Mouse (Mus musculus) hindbrain, embryonic 11.5 days (tissue): Measurements from ENCODE around the gene Hsd17b6. TPM values are rescaled to one million over a fixed set of nuclear protein-coding genes. Genes with fewer than 3 reads are reported as not detected.

ENCODE experiments used
- ATAC-seq: fragments of 200-750 bp; cut with Nextera tagmentation; 2 replicates; pipeline ENCODE4 v1.8.0; 2017; ENCODE audit warnings: mild to moderate bottlenecking, moderate TSS enrichment, moderate library complexity; ENCODE audit not compliant: low FRiP score
- DNase-seq: peaks from one replicate; pipeline ENCODE4 v3.0.0-alpha.2; 2015; ENCODE audit warnings: low spot score
- H3K27ac ChIP-seq: fragments of 300-500 bp; sonication (generic); 2 replicates; pipeline ENCODE4 v1.5.1; 2014; ENCODE audit warnings: mild to moderate bottlenecking, low read depth, low read length
- H3K27me3 ChIP-seq: fragments of 300-500 bp; sonication (generic); 2 replicates; pipeline ENCODE4 v1.6.1; 2014; ENCODE audit warnings: mild to moderate bottlenecking, low read length, moderate library complexity, mixed read lengths; ENCODE audit not compliant: control insufficient read depth, insufficient read depth
- H3K36me3 ChIP-seq: fragments of 300-500 bp; sonication (generic); 2 replicates; pipeline ENCODE4 v1.6.1; 2014; ENCODE audit warnings: mild to moderate bottlenecking, low read length, moderate library complexity, mixed read lengths; ENCODE audit not compliant: control insufficient read depth, insufficient read depth
- H3K4me1 ChIP-seq: fragments of 300-500 bp; sonication (generic); replicated peaks from 2 replicates; pipeline ENCODE4 v1.6.1; 2014; ENCODE audit warnings: low read length, mixed read lengths; ENCODE audit not compliant: control insufficient read depth, insufficient read depth
- H3K4me2 ChIP-seq: fragments of 300-500 bp; sonication (generic); replicated peaks from 2 replicates; pipeline ENCODE4 v1.6.1; 2014; ENCODE audit warnings: mild to moderate bottlenecking, low read depth, low read length
- H3K4me3 ChIP-seq: fragments of 300-500 bp; sonication (generic); 2 replicates; pipeline ENCODE4 v1.5.1; 2014; ENCODE audit warnings: low read depth, low read length
- H3K9ac ChIP-seq: fragments of 300-500 bp; sonication (generic); 2 replicates; pipeline ENCODE4 v1.6.1; 2014; ENCODE audit warnings: low read depth, low read length
- H3K9me3 ChIP-seq: fragments of 300-500 bp; sonication (generic); 2 replicates; pipeline ENCODE4 v1.6.1; 2016; ENCODE audit warnings: low read length; ENCODE audit not compliant: control insufficient read depth
- WGBS: fragments of 180-500 bp; shearing (Covaris S2); extraction: QIAGEN DNeasy Blood & Tissue Kit; methylation state at CpG from one replicate; pipeline ENCODE4 v1.1.7; 2014; 5-methylcytosine and 5-hydroxymethylcytosine counted together
- polyA plus RNA-seq: library from polyadenylated mRNA; unstranded; fragments of >200 nt; fragmentation: Nextera tagmentation; extraction: Ambion mirVana; gene quantifications from 2 replicates; pipeline ENCODE4 v1.2.1, GENCODE M21; 2014

Gene Hsd17b6
- polyA plus RNA-seq, 1 experiment from 2014 or later: not detected

GRCm38 (mm10) chr10:128041636-128042035 lies 34.2 kb upstream of the Hsd17b6 start:
- WGBS: 85% methylated on average over 4 of the region's 4 CpGs
- H3K9me3 ChIP-seq: no peaks in the 10 kb centered on the region
- no peak overlapping the region for H3K4me2 ChIP-seq
- DNase-seq (no peak), ATAC-seq (no peak)
- H3K36me3 ChIP-seq: 0 out of 2 replicates have a peak, but pooled peaks cover 8% of the 10 kb centered on the region
- no peak overlapping the region for H3K4me3 ChIP-seq
- no peaks in the 10 kb centered on the region for H3K27me3 ChIP-seq
- no peaks in the 10 kb centered on the region; the same call in 1 of the 2 replicates for H3K4me1 ChIP-seq
- H3K9ac ChIP-seq: no peak overlapping the region
- no peak overlapping the region for H3K27ac ChIP-seq

GRCm38 (mm10) chr10:128040293-128040692 lies 32.9 kb upstream of the Hsd17b6 start:
- no peaks in the 10 kb centered on the region for H3K9me3 ChIP-seq
- no peak overlapping the region for H3K4me3 ChIP-seq
- no peaks in the 10 kb centered on the region; the same call in 1 of the 2 replicates for H3K4me1 ChIP-seq
- DNase-seq: no peak
- 94% methylated on average over 5 of the region's 5 CpGs for WGBS
- no peak overlapping the region for H3K27ac ChIP-seq
- 0 out of 2 replicates have a peak, but pooled peaks cover 8% of the 10 kb centered on the region for H3K36me3 ChIP-seq
- H3K27me3 ChIP-seq: no peaks in the 10 kb centered on the region
- no peak overlapping the region for H3K9ac ChIP-seq
- H3K4me2 ChIP-seq: no peak overlapping the region
- no peak for ATAC-seq

GRCm38 (mm10) chr10:128039858-128040257 lies 32.4 kb upstream of the Hsd17b6 start:
- Histone ChIP-seq H3K4me3 (no peak overlapping the region), H3K4me2 (no peak overlapping the region), H3K27ac (no peak overlapping the region), H3K36me3 (0 out of 2 replicates have a peak, but pooled peaks cover 8% of the 10 kb centered on the region), H3K9me3 (no peaks in the 10 kb centered on the region), H3K4me1 (no peaks in the 10 kb centered on the region; the same call in 1 of the 2 replicates), H3K27me3 (no peaks in the 10 kb centered on the region), H3K9ac (no peak overlapping the region)
- ATAC-seq (no peak), DNase-seq (no peak)
- 82% methylated on average over 3 of the region's 3 CpGs for WGBS

- Histone ChIP-seq H3K36me3 (0 out of 2 replicates have a peak, but pooled peaks cover 8% of the 10 kb centered on the region), H3K4me3 (no peak overlapping the region), H3K27ac (no peak overlapping the region), H3K9me3 (no peaks in the 10 kb centered on the region), H3K4me2 (no peak overlapping the region), H3K4me1 (peaks cover 3% of the 10 kb centered on the region; the same call in 1 of the 2 replicates), H3K9ac (no peak overlapping the region), H3K27me3 (no peaks in the 10 kb centered on the region)
- ATAC-seq (no peak), DNase-seq (no peak)
- WGBS: 53% methylated on average over 5 of the region's 5 CpGs
These were observed 31.8 kb upstream of the Hsd17b6 start for GRCm38 (mm10) chr10:128039167-128039566.

- no peaks in the 10 kb centered on the region for H3K27me3 ChIP-seq
- no peak overlapping the region for H3K27ac ChIP-seq
- no peaks in the 10 kb centered on the region for H3K9me3 ChIP-seq
- 81% methylated on average over 3 of the region's 3 CpGs for WGBS
- H3K4me1 ChIP-seq: peaks cover 3% of the 10 kb centered on the region; the same call in 1 of the 2 replicates
- DNase-seq (no peak), ATAC-seq (no peak)
- H3K4me3 ChIP-seq: no peak overlapping the region
- H3K4me2 ChIP-seq: no peak overlapping the region
- no peak overlapping the region for H3K9ac ChIP-seq
- H3K36me3 ChIP-seq: 0 out of 2 replicates have a peak, but pooled peaks cover 8% of the 10 kb centered on the region
These were observed 30.5 kb upstream of the Hsd17b6 start for GRCm38 (mm10) chr10:128037921-128038320.

GRCm38 (mm10) chr10:128036746-128037425 lies 29.5 kb upstream of the Hsd17b6 start:
- H3K27me3 ChIP-seq: no peaks in the 10 kb centered on the region
- H3K4me2 ChIP-seq: peak overlapping the region; percentile 77
- H3K36me3 ChIP-seq: 0 out of 2 replicates have a peak, but pooled peaks cover 8% of the 10 kb centered on the region
- peaks cover 3% of the 10 kb centered on the region; the same call in 1 of the 2 replicates for H3K4me1 ChIP-seq
- ATAC-seq: no peak
- no peak overlapping the region for H3K27ac ChIP-seq
- H3K4me3 ChIP-seq: peak overlapping the region; percentile 96
- DNase-seq: peak; percentile 38
- no peaks in the 10 kb centered on the region for H3K9me3 ChIP-seq
- H3K9ac ChIP-seq: peak overlapping the region; percentile 95
- WGBS: 12% methylated on average over 10 of the region's 10 CpGs

GRCm38 (mm10) chr10:128030860-128031259 lies 23.4 kb upstream of the Hsd17b6 start:
- no peak overlapping the region for H3K4me2 ChIP-seq
- 86% methylated on average over 2 of the region's 2 CpGs for WGBS
- ATAC-seq (no peak), DNase-seq (no peak)
- H3K9ac ChIP-seq: no peak overlapping the region
- H3K27me3 ChIP-seq: no peaks in the 10 kb centered on the region
- no peak overlapping the region for H3K27ac ChIP-seq
- no peak overlapping the region for H3K4me3 ChIP-seq
- H3K9me3 ChIP-seq: no peaks in the 10 kb centered on the region
- 0 out of 2 replicates have a peak, but pooled peaks cover 3% of the 10 kb centered on the region for H3K4me1 ChIP-seq
- H3K36me3 ChIP-seq: 0 out of 2 replicates have a peak, but pooled peaks cover 3% of the 10 kb centered on the region

- Histone ChIP-seq H3K9me3 (no peaks in the 10 kb centered on the region), H3K9ac (no peak overlapping the region), H3K27me3 (no peaks in the 10 kb centered on the region), H3K4me2 (no peak overlapping the region), H3K4me1 (0 out of 2 replicates have a peak, but pooled peaks cover 3% of the 10 kb centered on the region), H3K36me3 (0 out of 2 replicates have a peak, but pooled peaks cover 3% of the 10 kb centered on the region), H3K4me3 (no peak overlapping the region), H3K27ac (no peak overlapping the region)
- 91% methylated on average over 7 of the region's 7 CpGs for WGBS
- ATAC-seq: no peak
- DNase-seq: no peak
These were observed 22.5 kb upstream of the Hsd17b6 start for GRCm38 (mm10) chr10:128029931-128030330.

GRCm38 (mm10) chr10:128023496-128023895 lies 16.1 kb upstream of the Hsd17b6 start:
- Histone ChIP-seq H3K4me1 (no peaks in the 10 kb centered on the region), H3K27me3 (no peaks in the 10 kb centered on the region), H3K4me3 (no peak overlapping the region), H3K36me3 (0 out of 2 replicates have a peak, but pooled peaks cover 10% of the 10 kb centered on the region), H3K4me2 (no peak overlapping the region), H3K27ac (no peak overlapping the region), H3K9me3 (no peaks in the 10 kb centered on the region), H3K9ac (no peak overlapping the region)
- ATAC-seq: no peak
- WGBS: 95% methylated on average over 10 of the region's 10 CpGs
- DNase-seq: no peak
